Mouse (Mus musculus): ENCODE measurements around the gene Hnrnph3.

The Hnrnph3 gene

DNA sequence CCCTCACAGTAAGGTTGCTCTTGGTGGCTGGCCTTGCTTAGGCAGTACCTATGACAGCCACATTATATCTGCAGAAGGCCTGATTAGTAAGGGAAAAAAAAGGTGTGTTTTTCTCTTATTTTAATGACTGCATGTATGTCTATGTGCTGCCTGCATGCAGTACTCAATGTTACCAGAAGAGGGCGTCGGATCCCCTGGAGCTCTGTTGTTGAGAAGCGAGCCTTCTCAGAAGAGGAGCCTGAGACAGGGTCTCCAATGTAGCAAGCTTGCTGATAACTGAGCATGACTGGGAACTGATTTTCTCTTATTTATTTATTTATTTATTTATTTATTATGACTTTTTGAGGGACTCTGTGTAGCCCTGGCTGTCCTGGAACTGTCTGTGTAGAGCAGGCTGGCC lies 36.7 kb downstream of the Hnrnph3 start:
- peak; percentile 53 for DNase-seq (ENCODE audit: extremely low spot score, low spot score)

DNA sequence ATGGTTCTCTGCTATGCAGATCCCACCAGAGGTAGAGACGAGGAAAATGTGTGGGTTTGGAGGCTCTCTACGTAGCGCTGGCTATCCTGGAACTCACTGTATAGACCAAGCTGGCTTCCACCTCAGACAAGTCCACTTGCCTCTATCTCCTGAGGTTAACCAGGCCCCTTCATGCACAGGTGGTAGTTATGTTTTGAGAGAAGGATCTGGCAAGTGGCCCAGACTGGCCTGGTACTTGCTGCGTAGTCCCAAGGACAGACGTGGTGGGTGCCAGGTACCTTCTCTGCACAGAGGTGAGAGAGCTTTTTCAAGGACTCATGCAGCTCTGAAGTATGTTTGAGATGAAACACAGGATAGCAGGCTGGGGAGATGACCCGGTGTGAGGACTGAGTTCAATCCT lies 39.5 kb downstream of the Hnrnph3 start:
- DNase-seq (ENCODE audit: extremely low spot score, low spot score), result no peak

GRCm38 (mm10) chr10:62984072-62984471 lies 39.9 kb downstream of the Hnrnph3 start:
- DNase-seq (ENCODE audit: extremely low spot score, low spot score), result no peak

DNA sequence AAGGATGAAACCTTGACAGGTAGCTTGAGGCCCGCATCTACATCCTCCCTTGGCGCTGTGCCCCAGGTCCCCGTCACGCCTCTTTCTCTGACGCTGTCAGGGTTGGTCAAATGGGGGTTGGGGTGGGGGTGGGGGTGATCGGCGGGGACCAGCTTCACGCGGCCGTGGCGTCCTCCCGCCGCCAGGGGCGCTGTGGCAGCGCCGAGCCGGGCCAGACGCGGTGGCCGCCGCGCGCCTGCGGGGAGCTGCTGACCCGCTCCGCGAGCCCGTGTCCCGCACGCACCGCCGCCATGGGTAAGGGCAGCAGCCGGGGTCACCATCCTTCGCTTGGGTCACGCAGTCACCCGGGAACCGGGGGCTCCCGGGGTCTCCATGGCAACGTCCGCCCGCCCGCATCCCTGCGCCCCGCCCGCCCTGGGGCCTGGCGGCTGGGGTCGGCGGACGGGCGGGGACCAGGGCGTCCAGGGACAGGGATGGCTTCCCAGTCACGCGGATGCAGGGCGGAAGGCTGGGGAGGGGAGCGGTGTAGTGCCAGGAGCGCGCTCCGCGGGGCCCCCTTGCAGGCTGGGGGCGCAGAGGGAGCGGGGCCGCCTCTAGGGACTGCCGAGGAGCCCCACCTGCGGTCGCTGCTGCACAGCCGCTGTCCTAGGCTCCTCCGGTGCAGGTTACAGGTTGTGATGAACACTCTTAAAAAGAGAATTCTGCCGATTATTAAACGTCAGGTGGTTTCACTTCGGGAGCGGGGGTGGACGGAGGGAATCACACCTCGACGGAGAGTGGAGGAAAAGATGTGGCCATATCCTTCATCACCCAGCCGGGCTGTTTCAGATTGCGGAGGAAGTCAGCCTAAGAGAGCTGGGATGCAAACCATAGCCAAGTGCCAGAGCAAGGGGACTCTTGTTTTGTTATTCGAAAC lies 43.7 kb downstream of the Hnrnph3 start, which contains the start of gene Rufy2:
TSS of gene Rufy2 (plus strand) at position 185 of the 916 bp plus-strand sequence.
- DNase-seq (ENCODE audit: extremely low spot score, low spot score), result peak; percentile 88

DNA sequence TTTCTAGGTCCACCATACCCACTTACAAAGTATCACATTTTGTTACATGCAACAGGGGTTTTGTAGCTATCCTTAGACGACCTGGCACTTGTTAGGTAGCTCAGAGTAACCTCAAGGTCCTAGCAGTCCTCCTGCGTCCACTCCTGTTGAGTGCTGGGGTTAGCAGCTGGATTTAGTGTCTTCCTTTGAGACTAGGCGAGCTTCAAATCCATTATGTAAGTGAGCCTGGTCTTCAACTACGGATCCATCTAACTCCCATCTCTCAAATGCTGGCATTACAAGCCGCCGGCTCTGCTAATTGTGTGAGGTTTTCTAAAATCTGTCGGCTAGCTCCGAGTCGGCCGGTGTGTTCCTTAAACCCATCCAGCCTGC lies 44.4 kb downstream of the Hnrnph3 start:
- DNase-seq (ENCODE audit: extremely low spot score, low spot score), result no peak

DNA sequence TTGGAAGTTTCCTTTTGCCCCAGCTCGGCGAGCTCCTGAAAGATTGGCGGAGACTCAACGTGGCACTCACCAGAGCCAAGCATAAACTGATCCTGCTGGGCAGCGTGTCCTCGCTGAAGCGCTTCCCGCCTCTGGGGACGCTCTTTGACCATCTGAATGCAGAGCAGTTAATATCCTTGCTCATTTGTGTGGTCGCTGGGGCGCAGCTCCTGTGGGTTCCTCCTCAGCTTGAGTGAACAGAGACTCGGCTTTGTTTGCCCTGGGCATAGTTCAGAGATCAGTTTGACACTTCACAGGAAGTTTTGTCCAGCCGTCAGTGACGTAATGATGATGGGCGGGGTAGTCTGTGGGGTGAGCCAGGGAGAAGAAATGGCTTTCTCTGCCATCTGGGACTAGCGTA lies 52.2 kb downstream of the Hnrnph3 start:
- no peak for DNase-seq (ENCODE audit: extremely low spot score, low spot score)

- DNase-seq (ENCODE audit: extremely low spot score, low spot score), result no peak
Measured at GRCm38 (mm10) chr10:62966291-62966690, 57.7 kb downstream of the Hnrnph3 start.

DNA sequence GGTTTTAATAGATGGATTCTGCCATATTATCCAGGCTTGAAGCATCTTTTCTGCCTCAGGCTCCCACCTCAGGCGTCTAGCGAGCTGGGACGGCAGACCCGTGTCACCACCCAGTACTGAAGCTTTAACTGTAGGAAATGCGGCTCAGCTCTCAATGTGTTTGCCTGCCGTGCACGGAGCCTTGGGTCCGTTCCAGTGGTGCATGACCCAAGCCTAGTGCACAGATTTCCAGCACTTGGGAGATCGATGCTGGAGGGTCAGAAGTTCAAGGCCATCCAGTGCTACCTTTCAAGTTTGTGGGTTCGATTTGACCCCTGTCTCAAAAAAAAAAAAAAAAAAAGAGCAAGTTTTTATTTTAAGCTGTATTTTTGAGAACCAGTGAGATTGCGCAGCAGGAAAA lies 58.2 kb downstream of the Hnrnph3 start:
- no peak for DNase-seq (ENCODE audit: extremely low spot score, low spot score)
